Mouse (Mus musculus) megakaryocyte-erythroid progenitor cell, adult 5-6 weeks (primary cell): Measurements from ENCODE around the gene Prdm2. TPM values are rescaled to one million over a fixed set of nuclear protein-coding genes. Genes with fewer than 3 reads are reported as not detected.

Experiments used
- ATAC-seq: replicated peaks from 2 replicates; pipeline ENCODE4 v1.8.0; 2016; ENCODE audit warnings: mild to moderate bottlenecking, inconsistent platforms; ENCODE audit not compliant: severe bottlenecking, poor library complexity, low FRiP score, low TSS enrichment
- total RNA-seq, 2 experiments: library from RNA; stranded (forward) in 1 of 2; stranded (reverse) in 1 of 2; fragments of 200-1000, 215-1000 nt in 1 of 2; fragments of >200 nt in 1 of 2; fragmentation: Nextera tagmentation in 1 of 2; gene quantifications; 2 replicates each; pipeline ENCODE4 v1.2.3; 2014 to 2017

The Prdm2 gene
- total RNA-seq, 2 experiments from 2014 or later: 9.0 to 17.0 TPM

DNA sequence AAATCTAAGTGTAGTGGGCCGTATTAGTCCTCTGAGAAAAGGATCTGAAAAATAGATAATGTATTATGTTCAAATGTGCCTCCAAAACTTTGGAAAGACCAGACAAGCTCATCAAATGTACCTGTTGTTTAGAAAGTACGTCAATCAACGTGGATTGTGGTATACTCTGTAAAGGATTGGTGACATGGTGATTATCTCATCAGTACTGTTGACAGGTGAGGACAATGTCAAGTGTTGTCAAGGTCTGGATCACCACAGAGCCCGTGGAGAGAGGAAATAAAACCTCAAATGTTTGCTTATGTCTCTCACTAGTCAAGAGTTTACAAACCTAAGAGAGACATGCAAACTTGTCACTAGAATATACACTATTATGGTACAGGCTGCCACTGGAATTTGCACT, 776 bp upstream of the Prdm2 start:
- no peak for ATAC-seq

GRCm38 (mm10) chr4:143213175-143213479, 332 bp upstream of the Prdm2 start:
- ATAC-seq: peak; percentile 4; the same call in 1 of the 2 replicates

- peak; percentile 50 for ATAC-seq
Observed at GRCm38 (mm10) chr4:143211584-143212340, 1.0 kb downstream of the Prdm2 start.

DNA sequence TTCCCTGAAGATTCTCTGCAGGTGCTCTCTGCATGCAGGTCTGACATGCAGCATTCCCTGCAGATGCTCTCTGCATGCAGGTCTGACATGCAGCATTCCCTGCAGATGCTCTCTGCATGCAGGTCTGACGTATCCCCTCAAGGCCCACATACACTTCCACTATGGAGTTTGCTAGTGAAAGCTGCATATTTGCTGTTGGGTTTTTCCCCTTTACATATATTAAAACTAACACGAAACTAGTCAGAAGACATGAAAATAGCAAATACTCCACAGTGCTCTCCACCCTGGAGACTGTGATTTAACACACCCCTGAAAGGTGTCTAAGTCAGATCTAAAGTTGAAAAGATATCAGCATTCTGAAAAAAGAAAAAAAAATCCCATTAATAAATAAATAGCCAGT, 2.8 kb downstream of the Prdm2 start:
- ATAC-seq: no peak

DNA sequence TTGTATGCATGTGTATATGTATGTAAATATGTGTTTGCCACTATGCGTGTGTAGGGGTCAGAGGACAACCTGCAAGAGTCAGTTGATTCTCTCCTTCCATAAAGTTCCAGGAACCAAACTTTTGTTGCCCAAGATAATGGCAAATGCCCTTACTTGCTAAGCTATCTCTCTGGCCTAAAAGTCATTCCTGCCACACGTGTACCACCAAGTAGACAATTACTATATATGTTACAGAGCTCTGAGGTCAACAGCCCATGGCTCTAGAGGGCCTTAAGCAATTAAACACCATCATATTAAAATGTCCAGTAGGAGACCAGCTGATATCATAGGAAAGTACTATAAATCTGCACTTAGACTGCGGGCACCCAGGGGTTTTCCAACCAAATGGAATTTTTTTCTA, 10.1 kb downstream of the Prdm2 start:
- ATAC-seq: no peak

- ATAC-seq: peak; percentile 27; the same call in 1 of the 2 replicates
Observed at GRCm38 (mm10) chr4:143198371-143198770, 14.4 kb downstream of the Prdm2 start.

GRCm38 (mm10) chr4:143197845-143198356, 14.9 kb downstream of the Prdm2 start:
- ATAC-seq: peak; percentile 72

- ATAC-seq: no peak
Observed at GRCm38 (mm10) chr4:143194328-143194727, 18.5 kb downstream of the Prdm2 start.

- ATAC-seq: no peak
Observed at GRCm38 (mm10) chr4:143193164-143193563, 19.6 kb downstream of the Prdm2 start.

GRCm38 (mm10) chr4:143191783-143192182, 21.0 kb downstream of the Prdm2 start:
- ATAC-seq: no peak

DNA sequence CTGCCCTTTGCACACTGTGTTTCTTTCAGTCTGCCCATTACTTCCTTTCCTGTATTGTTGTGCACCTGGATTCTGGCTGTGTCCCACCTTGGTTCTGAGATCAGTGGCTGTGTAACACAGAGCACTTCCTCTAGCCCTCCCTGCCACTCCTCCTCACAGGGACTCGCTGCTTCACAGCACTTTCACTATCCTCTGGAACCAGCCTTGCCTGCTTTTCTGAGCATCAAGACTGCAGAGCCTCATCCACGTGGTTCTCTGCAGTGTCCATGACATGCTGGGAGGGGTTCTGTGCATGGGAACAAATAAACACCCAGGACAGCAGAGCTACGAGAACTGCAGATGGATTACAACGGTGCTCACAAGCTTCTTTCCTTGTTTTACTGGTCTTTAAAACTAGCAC, 22.1 kb downstream of the Prdm2 start:
- peak; percentile 66 for ATAC-seq

DNA sequence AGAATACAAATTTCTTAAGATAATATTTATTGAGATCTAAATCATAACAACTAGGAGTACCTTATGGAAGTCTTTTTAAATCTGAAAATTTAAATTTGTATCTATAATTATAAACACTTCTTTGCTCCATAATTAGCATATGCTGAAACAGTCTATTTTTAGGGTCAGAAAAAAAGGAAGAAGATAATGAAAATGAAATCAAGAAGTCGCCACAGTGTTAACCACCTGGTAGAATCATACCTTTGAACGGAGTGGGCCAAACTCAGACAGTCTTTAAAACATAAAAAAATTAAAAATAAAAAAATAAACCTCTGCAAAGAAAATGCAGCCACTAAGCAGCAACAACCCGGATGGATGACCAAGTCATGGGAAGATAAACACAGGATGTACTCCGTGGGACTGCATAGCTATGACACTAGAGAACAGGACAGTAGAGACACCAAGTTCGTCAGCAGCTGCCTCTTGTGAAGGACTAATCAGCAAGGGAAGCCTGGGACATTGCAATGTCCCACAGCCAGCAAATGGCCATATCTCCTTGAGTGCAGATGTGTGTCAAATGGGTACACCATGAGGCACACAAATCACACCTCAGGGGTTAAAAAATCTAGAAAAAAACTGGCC, 24.1 kb downstream of the Prdm2 start:
- no peak for ATAC-seq

DNA sequence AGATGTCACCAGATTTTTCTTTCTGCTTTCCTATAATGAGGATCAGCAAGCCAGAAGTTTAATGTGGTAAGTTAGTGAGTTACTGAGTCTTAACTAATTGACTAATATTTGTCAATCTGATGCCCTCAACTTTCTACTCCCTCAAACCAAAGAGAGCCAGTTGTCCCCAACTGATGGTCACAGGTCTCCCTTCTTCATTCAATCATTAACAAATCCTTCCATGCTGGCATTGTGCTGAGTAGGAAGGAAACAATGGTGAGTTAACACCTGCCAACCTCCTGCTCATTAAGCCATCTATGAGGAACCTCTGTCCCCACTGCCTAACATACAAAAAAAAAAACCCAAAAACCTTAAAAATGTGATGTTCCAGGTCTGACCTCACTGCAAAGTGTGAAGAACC, 26.7 kb downstream of the Prdm2 start:
- ATAC-seq: no peak

GRCm38 (mm10) chr4:143185496-143185895, 27.3 kb downstream of the Prdm2 start:
- ATAC-seq: no peak

GRCm38 (mm10) chr4:143183141-143183540, 29.7 kb downstream of the Prdm2 start:
- ATAC-seq: no peak

GRCm38 (mm10) chr4:143180731-143181130, 32.1 kb downstream of the Prdm2 start:
- no peak for ATAC-seq

GRCm38 (mm10) chr4:143171600-143172290, 41.0 kb downstream of the Prdm2 start:
- ATAC-seq: no peak

DNA sequence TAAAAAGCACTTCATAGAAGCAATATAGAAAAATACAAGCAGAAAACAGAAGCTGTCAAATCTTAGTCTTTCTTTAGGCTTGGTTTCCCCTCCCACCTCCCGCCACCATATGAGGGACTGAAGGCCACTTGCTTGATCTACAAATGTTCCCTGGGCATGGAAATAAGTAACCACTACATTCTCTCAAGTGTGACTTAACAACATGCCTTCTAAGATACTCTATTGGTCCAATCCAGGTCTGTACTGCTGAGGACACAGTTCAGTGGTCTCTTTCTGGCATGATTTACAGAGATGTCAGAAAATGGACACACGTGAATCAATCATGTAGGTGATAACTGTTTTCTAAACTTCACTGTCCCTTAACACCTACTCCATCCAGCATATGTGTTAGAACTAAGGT, 42.5 kb downstream of the Prdm2 start:
- ATAC-seq: no peak

- no peak for ATAC-seq
Observed at GRCm38 (mm10) chr4:143168093-143168492, 44.7 kb downstream of the Prdm2 start.

DNA sequence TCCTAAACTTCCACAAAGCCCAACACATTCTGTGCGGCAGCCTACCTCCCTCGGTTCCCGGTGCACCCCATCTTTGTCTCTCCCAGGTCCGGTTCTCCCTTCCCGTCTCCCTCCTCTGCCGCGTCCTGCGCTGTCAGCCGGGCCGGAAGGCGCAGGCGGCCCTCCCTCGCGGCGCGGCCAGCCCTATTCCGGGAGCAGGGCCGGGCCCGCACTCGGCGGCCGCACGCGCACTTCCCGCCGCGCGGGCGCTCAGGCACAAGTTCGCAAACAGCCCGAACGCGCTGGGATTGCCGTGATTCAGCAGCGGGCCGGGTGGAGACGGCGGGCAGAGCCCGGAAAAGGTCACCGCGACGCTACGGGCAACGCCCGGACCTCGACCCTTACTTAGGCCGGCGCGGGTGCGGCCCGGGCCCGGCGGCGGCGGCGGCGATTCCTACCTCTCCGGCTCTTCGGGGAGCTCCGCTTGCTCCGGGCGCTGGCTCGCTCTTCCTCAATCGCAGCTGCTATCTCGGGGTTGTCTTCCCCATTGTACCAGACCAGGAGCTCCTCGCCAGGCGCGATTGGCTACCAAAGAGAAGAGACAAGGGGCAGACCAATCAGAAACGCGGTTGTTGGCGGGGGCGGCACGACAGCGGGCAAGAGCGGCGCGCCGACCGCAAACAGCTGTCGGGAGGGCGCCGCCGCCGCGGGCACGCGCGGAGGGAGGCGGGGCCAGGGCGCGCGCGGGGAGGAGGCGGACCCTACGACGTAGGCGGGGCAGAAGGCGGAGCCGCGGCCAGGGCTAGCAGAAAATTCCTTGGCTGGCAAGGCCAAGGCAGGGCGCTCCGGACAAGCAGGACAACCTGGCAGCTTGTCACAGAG, 50.9 kb downstream of the Prdm2 start:
- peak; percentile 99 for ATAC-seq
